Mouse (Mus musculus) CH12.LX (cell line): ENCODE results near the gene Wfdc17. TPM values are rescaled to one million over a fixed set of nuclear protein-coding genes. Genes with fewer than 3 reads are reported as not detected.

Source experiments
- DNase-seq: peaks from one replicate; pipeline ENCODE4 v3.0.0-alpha.2; 2013; ENCODE audit errors: extremely low read depth
- H3K27ac ChIP-seq: 2 replicates; pipeline ENCODE4 v1.5.1; 2012; ENCODE audit warnings: low read depth, mild to moderate bottlenecking, control low read depth, moderate library complexity; ENCODE audit not compliant: insufficient read depth
- H3K27me3 ChIP-seq: replicated peaks from 2 replicates; pipeline ENCODE3; 2012; ENCODE audit warnings: inconsistent platforms
- H3K36me3 ChIP-seq, 2 experiments: replicated peaks in 1 of 2; 2 replicates each; pipeline versions ENCODE3 to v1.6.1; 2012; ENCODE audit warnings: inconsistent platforms in 1 of 2, low read length in 1 of 2, mild to moderate bottlenecking in 1 of 2, mixed read lengths in 1 of 2, moderate library complexity in 1 of 2; ENCODE audit not compliant: control insufficient read depth in 1 of 2, insufficient read depth in 1 of 2
- H3K4me1 ChIP-seq, 2 experiments: 2 replicates each; pipeline ENCODE4 v1.6.1; 2012; ENCODE audit warnings: inconsistent platforms in 1 of 2, moderate library complexity in 1 of 2; ENCODE audit not compliant: insufficient read depth in 2 of 2, control insufficient read depth in 1 of 2
- H3K4me2 ChIP-seq: 2 replicates; pipeline ENCODE4 v1.6.1; 2012; ENCODE audit warnings: low read depth, mild to moderate bottlenecking, control low read depth; ENCODE audit not compliant: poor library complexity, insufficient read depth, severe bottlenecking
- H3K4me3 ChIP-seq, 3 experiments: fragments of 150-350 bp in 1 of 3; sonication (generic) in 1 of 3; replicated peaks in 1 of 3; 2 replicates each; pipeline versions ENCODE3 to v1.5.1; 2011 to 2012; ENCODE audit warnings: low read depth in 2 of 3, low read length in 2 of 3, mild to moderate bottlenecking in 2 of 3, moderate library complexity in 2 of 3, control low read depth in 1 of 3, improper control_type of control experiment in 1 of 3, inconsistent platforms in 1 of 3, mixed read lengths in 1 of 3; ENCODE audit not compliant: poor library complexity in 1 of 3
- H3K79me2 ChIP-seq: replicated peaks from 2 replicates; pipeline ENCODE4 v1.6.1; 2012; ENCODE audit warnings: mild to moderate bottlenecking, moderate library complexity; ENCODE audit not compliant: control insufficient read depth, poor library complexity, insufficient read depth, severe bottlenecking; ENCODE audit errors: extremely low read depth
- H3K9ac ChIP-seq: 2 replicates; pipeline ENCODE4 v1.6.1; 2012; ENCODE audit warnings: low read depth, mild to moderate bottlenecking, control low read depth, moderate library complexity; ENCODE audit not compliant: insufficient read depth
- H3K9me3 ChIP-seq: replicated peaks from 2 replicates; pipeline ENCODE3; 2012; ENCODE audit warnings: low read length, inconsistent platforms, mixed read lengths
- BHLHE40 ChIP-seq: IDR thresholded peaks from 2 replicates; pipeline ENCODE4 v1.6.1; 2011; ENCODE audit warnings: mild to moderate bottlenecking, low read depth, low read length, improper control_type of control experiment
- CHD1 ChIP-seq: IDR thresholded peaks from 2 replicates; pipeline ENCODE4 v1.6.1; 2012; ENCODE audit warnings: low read depth, low read length, improper control_type of control experiment, inconsistent platforms
- CHD2 ChIP-seq: IDR thresholded peaks from 2 replicates; pipeline ENCODE4 v1.6.1; 2011; ENCODE audit warnings: low read length, improper control_type of control experiment
- E2F4 ChIP-seq: IDR thresholded peaks from 2 replicates; pipeline ENCODE4 v1.6.1; 2011; ENCODE audit warnings: low read depth, low read length, improper control_type of control experiment; ENCODE audit not compliant: insufficient replicate concordance
- ELF1 ChIP-seq: IDR thresholded peaks from 2 replicates; pipeline ENCODE4 v1.6.1; 2014; ENCODE audit warnings: low read depth, mild to moderate bottlenecking, inconsistent platforms, low read length, improper control_type of control experiment
- EP300 ChIP-seq: IDR thresholded peaks from 2 replicates; pipeline ENCODE4 v1.6.1; 2011; ENCODE audit warnings: low read length, improper control_type of control experiment
- ETS1 ChIP-seq: conservative IDR thresholded peaks from 2 replicates; pipeline ENCODE4 v1.6.1; 2012; ENCODE audit warnings: low read depth, mild to moderate bottlenecking, inconsistent platforms, low read length, improper control_type of control experiment, moderate library complexity
- GABPA ChIP-seq: IDR thresholded peaks from 2 replicates; pipeline ENCODE4 v1.6.1; 2012; ENCODE audit warnings: low read depth, low read length, improper control_type of control experiment, inconsistent platforms; ENCODE audit not compliant: insufficient replicate concordance
- HCFC1 ChIP-seq: IDR thresholded peaks from 2 replicates; pipeline ENCODE4 v1.6.1; 2012; ENCODE audit warnings: low read depth, mild to moderate bottlenecking, inconsistent platforms, low read length, improper control_type of control experiment
- IRF4 ChIP-seq: IDR thresholded peaks from 2 replicates; pipeline ENCODE4 v1.6.1; 2014; ENCODE audit warnings: low read depth, mild to moderate bottlenecking, inconsistent platforms, low read length, improper control_type of control experiment
- JUN ChIP-seq: IDR thresholded peaks from 2 replicates; pipeline ENCODE4 v1.6.1; 2011; ENCODE audit warnings: low read depth, mild to moderate bottlenecking, low read length, improper control_type of control experiment, moderate library complexity; ENCODE audit not compliant: insufficient read depth
- JUND ChIP-seq: conservative IDR thresholded peaks from 2 replicates; pipeline ENCODE4 v1.6.1; 2011; ENCODE audit warnings: low read depth, low read length, improper control_type of control experiment
- KAT2A ChIP-seq: IDR thresholded peaks from 2 replicates; pipeline ENCODE4 v1.6.1; 2012; ENCODE audit warnings: low read length, improper control_type of control experiment, inconsistent platforms; ENCODE audit not compliant: insufficient replicate concordance
- MAFK ChIP-seq: IDR thresholded peaks from 2 replicates; pipeline ENCODE4 v1.6.1; 2011; ENCODE audit warnings: low read length, improper control_type of control experiment; ENCODE audit not compliant: insufficient replicate concordance
- MAX ChIP-seq: IDR thresholded peaks from 2 replicates; pipeline ENCODE4 v1.6.1; 2011; ENCODE audit warnings: low read length, improper control_type of control experiment
- MAZ ChIP-seq: IDR thresholded peaks from 2 replicates; pipeline ENCODE4 v1.6.1; 2012; ENCODE audit warnings: low read depth, mild to moderate bottlenecking, inconsistent platforms, low read length, improper control_type of control experiment, moderate library complexity
- MEF2A ChIP-seq: IDR thresholded peaks from 2 replicates; pipeline ENCODE4 v1.6.1; 2014; ENCODE audit warnings: low read depth, mild to moderate bottlenecking, inconsistent platforms, low read length, improper control_type of control experiment, borderline replicate concordance
- MXI1 ChIP-seq: IDR thresholded peaks from 2 replicates; pipeline ENCODE4 v1.6.1; 2011; ENCODE audit warnings: mild to moderate bottlenecking, low read depth, low read length, improper control_type of control experiment
- MYC ChIP-seq: IDR thresholded peaks from 2 replicates; pipeline ENCODE4 v1.6.1; 2011; ENCODE audit warnings: low read depth, mild to moderate bottlenecking, improper control_type of control experiment, low read length
- NELFE ChIP-seq: IDR thresholded peaks from 2 replicates; pipeline ENCODE4 v1.6.1; 2011; ENCODE audit warnings: low read depth, low read length, improper control_type of control experiment
- NRF1 ChIP-seq: IDR thresholded peaks from 2 replicates; pipeline ENCODE4 v1.6.1; 2014; ENCODE audit warnings: low read depth, mild to moderate bottlenecking, inconsistent platforms, low read length, improper control_type of control experiment, moderate library complexity
- PAX5 ChIP-seq: IDR thresholded peaks from 2 replicates; pipeline ENCODE4 v1.6.1; 2012; ENCODE audit warnings: low read length, inconsistent platforms, mixed read lengths
- POLR2A ChIP-seq: IDR thresholded peaks from 2 replicates; pipeline ENCODE4 v1.6.1; 2011; ENCODE audit warnings: low read depth, mild to moderate bottlenecking, improper control_type of control experiment, low read length
- POLR2AphosphoS2 ChIP-seq: IDR thresholded peaks from 2 replicates; pipeline ENCODE4 v1.6.1; 2011; ENCODE audit warnings: low read depth, low read length, improper control_type of control experiment
- RAD21 ChIP-seq: IDR thresholded peaks from 2 replicates; pipeline ENCODE4 v1.6.1; 2011; ENCODE audit warnings: low read depth, mild to moderate bottlenecking, low read length, improper control_type of control experiment, moderate library complexity
- RCOR1 ChIP-seq: conservative IDR thresholded peaks from 2 replicates; pipeline ENCODE4 v1.6.1; 2012; ENCODE audit warnings: low read depth, mild to moderate bottlenecking, inconsistent platforms, low read length, improper control_type of control experiment
- SIN3A ChIP-seq: IDR thresholded peaks from 2 replicates; pipeline ENCODE4 v1.6.1; 2012; ENCODE audit warnings: low read length, improper control_type of control experiment, inconsistent platforms
- SMC3 ChIP-seq: IDR thresholded peaks from 2 replicates; pipeline ENCODE4 v1.6.1; 2011; ENCODE audit warnings: low read depth, low read length, improper control_type of control experiment
- TBP ChIP-seq: conservative IDR thresholded peaks from 2 replicates; pipeline ENCODE4 v1.6.1; 2011; ENCODE audit warnings: low read depth, low read length, improper control_type of control experiment
- TCF12 ChIP-seq: IDR thresholded peaks from 2 replicates; pipeline ENCODE4 v1.6.1; 2014; ENCODE audit warnings: low read depth, mild to moderate bottlenecking, inconsistent platforms, low read length, improper control_type of control experiment
- UBTF ChIP-seq: IDR thresholded peaks from 2 replicates; pipeline ENCODE4 v1.6.1; 2012; ENCODE audit warnings: low read depth, mild to moderate bottlenecking, inconsistent platforms, low read length, improper control_type of control experiment, moderate library complexity
- USF1 ChIP-seq: IDR thresholded peaks from 2 replicates; pipeline ENCODE4 v1.6.1; 2014; ENCODE audit warnings: low read depth, mild to moderate bottlenecking, inconsistent platforms, low read length, improper control_type of control experiment
- USF2 ChIP-seq: conservative IDR thresholded peaks from 2 replicates; pipeline ENCODE4 v1.6.1; 2011; ENCODE audit warnings: low read depth, low read length, improper control_type of control experiment
- ZC3H11A ChIP-seq: IDR thresholded peaks from 2 replicates; pipeline ENCODE4 v1.6.1; 2012; ENCODE audit warnings: low read depth, mild to moderate bottlenecking, inconsistent platforms, low read length, improper control_type of control experiment
- ZMIZ1 ChIP-seq: IDR thresholded peaks from 2 replicates; pipeline ENCODE4 v1.6.1; 2012; ENCODE audit warnings: low read depth, mild to moderate bottlenecking, inconsistent platforms, low read length, improper control_type of control experiment
- ZNF384 ChIP-seq: IDR thresholded peaks from 2 replicates; pipeline ENCODE4 v1.6.1; 2012; ENCODE audit warnings: low read depth, low read length, improper control_type of control experiment, inconsistent platforms
- dilution Hi-C: fragments of 300-500 bp; cut with MboI; formaldehyde crosslinking; loops from 2 replicates; pipeline ENCODE4 v1.14.3; 2020; ENCODE audit warnings: low sequenced_read_pairs; ENCODE audit not compliant: extremely low pct_unique_long_range_greater_than_20kb, extremely low pct_ligation_motif_present
- in situ Hi-C: fragments of 300-500 bp; cut with MboI; formaldehyde crosslinking; loops from 3 replicates; pipeline ENCODE4 v1.14.3; 2019; ENCODE audit warnings: low sequenced_read_pairs, low pct_ligation_motif_present, low pct_unique_long_range_greater_than_20kb, mixed read lengths
- polyA plus RNA-seq: library from polyadenylated mRNA; unstranded; fragments of >175 nt; gene quantifications from 2 replicates; pipeline ENCODE4 v1.2.1, GENCODE M21; 2012; ENCODE audit warnings: low read depth; ENCODE audit not compliant: insufficient read length
- total RNA-seq, 2 experiments: library from RNA; depleted of rRNA; stranded (reverse); fragments of 300-350 nt in 1 of 2; fragments of >200 nt in 1 of 2; gene quantifications; 2 replicates each; pipeline ENCODE4 v1.2.3; 2012 to 2014

The Wfdc17 gene
- total and polyA plus RNA-seq, 3 experiments = not detected

DNA sequence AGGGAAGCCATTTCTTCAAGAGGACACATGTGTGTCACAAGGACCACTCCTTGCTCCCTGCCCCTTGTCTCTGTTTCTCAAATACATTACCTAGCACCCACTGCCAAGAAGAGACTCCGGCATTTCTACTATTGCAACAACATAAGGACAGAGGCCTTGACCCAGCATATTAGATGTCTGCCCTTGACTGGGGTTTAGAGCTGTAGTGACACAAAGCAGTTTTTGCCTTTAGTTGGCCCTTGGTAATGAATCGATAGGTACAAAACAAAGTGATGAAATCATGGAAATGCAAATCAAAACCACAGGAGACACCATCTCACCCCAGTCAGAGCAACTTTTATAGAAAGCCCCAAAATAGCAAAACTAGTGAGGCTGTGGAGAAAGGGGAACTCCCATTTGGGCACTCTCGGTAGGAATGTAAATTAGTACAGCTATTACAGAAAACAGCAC is 33.3 kb downstream of the Wfdc17 start:
- Histone ChIP-seq H3K9me3 (peaks cover 16% of the 10 kb centered on the region), H3K27ac (peak overlapping the region; percentile 77), H3K4me2 (peak overlapping the region; percentile 71), H3K27me3 (peaks cover 15% of the 10 kb centered on the region), H3K4me1 (peaks cover 29 to 56% of the 10 kb centered on the region in 2 experiments), H3K4me3 (no peak overlapping the region), H3K9ac (peak overlapping the region; percentile 17), H3K79me2 (no peaks in the 10 kb centered on the region), H3K36me3 (no peaks in the 10 kb centered on the region)
- DNase-seq = peak; percentile 99
- dilution Hi-C loops = no loop called here
- TF ChIP-seq KAT2A (0 out of 2 replicates have a peak, but pooled peaks have one; percentile 70), SIN3A (peak; percentile 94; the same call in 1 of the 2 replicates), MAZ (peak; percentile 89), USF1 (no peak), ETS1 (peak; percentile 99), MAFK (peak; percentile 95), E2F4 (peak; percentile 73; the same call in 1 of the 2 replicates), ELF1 (0 out of 2 replicates have a peak, but pooled peaks have one; percentile 31), RAD21 (no peak; the same call in none of the 2 replicates), JUND (peak; percentile 92), NRF1 (no peak), RCOR1 (peak; percentile 82; the same call in 1 of the 2 replicates), POLR2A (no peak; the same call in 1 of the 2 replicates), BHLHE40 (peak; percentile 97), TBP (peak; percentile 78; the same call in 1 of the 2 replicates), ZMIZ1 (no peak), ZNF384 (peak; percentile 59), POLR2AphosphoS2 (no peak; the same call in 1 of the 2 replicates), MAX (peak; percentile 73; the same call in 1 of the 2 replicates), MEF2A (peak; percentile 100), MXI1 (peak; percentile 66; the same call in 1 of the 2 replicates), PAX5 (no peak), EP300 (peak; percentile 99), HCFC1 (peak; percentile 53), USF2 (no peak), CHD1 (peak; percentile 88; the same call in 1 of the 2 replicates), UBTF (no peak), JUN (peak; percentile 95), MYC (peak; percentile 86), CHD2 (peak; percentile 79), SMC3 (peak; percentile 30; the same call in 1 of the 2 replicates), TCF12 (peak; percentile 98), NELFE (peak; percentile 69; the same call in 1 of the 2 replicates), ZC3H11A (no peak), GABPA (no peak), IRF4 (peak; percentile 95)
- in situ Hi-C loops = loop anchor here (5.0 to 10.0 kb wide), 2 partner anchors 105 to 292 kb away; no protein-coding TSS in a partner anchor
